Mouse (Mus musculus) ES-Bruce4 (cell line): ENCODE results near the gene Ptprg.

ENCODE experiments used
- CTCF ChIP-seq: IDR thresholded peaks from one replicate; pipeline ENCODE4 v1.8.1; 2011; ENCODE audit warnings: low read depth, low read length
- EP300 ChIP-seq: IDR thresholded peaks from 2 replicates; pipeline ENCODE4 v1.6.1; 2011; ENCODE audit warnings: low read depth, low read length; ENCODE audit not compliant: insufficient read depth
- POLR2A ChIP-seq: IDR thresholded peaks from one replicate; pipeline ENCODE4 v1.8.1; 2011; ENCODE audit warnings: low read length; ENCODE audit not compliant: insufficient read depth

- TF ChIP-seq POLR2A: no peak
- no peak for TF ChIP-seq EP300
- TF ChIP-seq CTCF: no peak
Measured at GRCm38 (mm10) chr14:11950379-11950778, 397.0 kb downstream of the Ptprg start.
